Mouse (Mus musculus): ENCODE measurements around the gene Btbd35f21.
"Not testable (repeated sequence)": the region's sequence is repeated elsewhere in the genome, so short reads cannot be mapped to it uniquely, and the experiment has no call there.

Gene Btbd35f21

DNA sequence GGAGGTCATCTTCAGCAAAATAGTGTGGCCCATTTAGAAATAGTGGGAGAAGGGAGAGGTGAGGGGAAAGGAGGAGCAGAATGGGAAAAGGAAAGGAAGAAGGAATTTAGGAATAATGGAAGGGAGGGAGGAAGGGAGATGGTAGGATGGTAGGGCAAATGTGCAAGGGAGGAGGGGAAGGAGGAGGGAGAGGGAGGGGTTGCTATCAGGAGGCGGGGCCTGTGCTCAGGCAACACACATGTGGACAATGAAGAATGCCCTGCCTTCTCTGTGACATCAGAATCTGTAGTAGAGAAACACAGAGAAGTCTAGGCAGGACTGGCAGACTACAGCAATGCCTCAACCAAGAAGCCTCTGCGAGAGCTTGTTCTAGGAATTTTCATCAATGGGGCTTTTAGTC, at the start of gene Btbd35f21:
Gene Btbd35f21, plus strand, starts transcription at position 301 of the 400 bp plus-strand sequence.
- not testable (repeated sequence) for DNase-seq (ENCODE audit: low spot score)

Data from embryo, embryonic 10 days (tissue).